Mouse (Mus musculus): ENCODE measurements around the gene Tmem132c.

- no peak for TF ChIP-seq CTCF (IDR thresholded peaks at IDR 0.05; ENCODE audit: extremely low read depth, insufficient read length, insufficient replicate concordance, low read depth, low read length)
- TF ChIP-seq POLR2A (IDR thresholded peaks at IDR 0.05; ENCODE audit: low read depth, low read length): no peak
These were observed 187.5 kb downstream of the Tmem132c start for GRCm38 (mm10) chr5:127429124-127429523.

Measured in small intestine, adult 2 months (tissue).